Mouse (Mus musculus): ENCODE results near the gene Irf4.

GRCm38 (mm10) chr13:30785423-30786040, 36.5 kb downstream of the Irf4 start:
- no peak for TF ChIP-seq CTCF (IDR thresholded peaks at IDR 0.05; ENCODE audit: borderline replicate concordance, control insufficient read depth, extremely low read depth, insufficient read depth, low read length, poor library complexity)
- no peak for TF ChIP-seq POLR2A (IDR thresholded peaks at IDR 0.05; ENCODE audit: control insufficient read depth, extremely low read depth, insufficient read depth, low read length, poor library complexity)

Data from thymus, adult 2 months (tissue).